Mouse (Mus musculus): ENCODE measurements at regions not wholly inside any gene's neighbourhood (a gene's known extent, or its start where the extent isn't known, plus 50 kb on each side); places are given as distances from the start of the nearest gene placed in this dataset.

- no peaks in the 10 kb centered on the region for H3K9me3 ChIP-seq
- WGBS, result 83% methylated on average over 5 of the region's 5 CpGs
- H3K9ac ChIP-seq, result no peak overlapping the region
- no peak overlapping the region for H3K4me2 ChIP-seq
- H3K4me1 ChIP-seq, result no peaks in the 10 kb centered on the region
- no peaks in the 10 kb centered on the region for H3K27me3 ChIP-seq (replicated peaks)
- no peaks in the 10 kb centered on the region for H3K36me3 ChIP-seq (replicated peaks)
- H3K27ac ChIP-seq, result no peak overlapping the region
- no peak overlapping the region for H3K4me3 ChIP-seq
- no peak for ATAC-seq (replicated peaks)
Measured at GRCm38 (mm10) chr1:151128005-151128404, 54.3 kb upstream of the Gm47985 start.

DNA sequence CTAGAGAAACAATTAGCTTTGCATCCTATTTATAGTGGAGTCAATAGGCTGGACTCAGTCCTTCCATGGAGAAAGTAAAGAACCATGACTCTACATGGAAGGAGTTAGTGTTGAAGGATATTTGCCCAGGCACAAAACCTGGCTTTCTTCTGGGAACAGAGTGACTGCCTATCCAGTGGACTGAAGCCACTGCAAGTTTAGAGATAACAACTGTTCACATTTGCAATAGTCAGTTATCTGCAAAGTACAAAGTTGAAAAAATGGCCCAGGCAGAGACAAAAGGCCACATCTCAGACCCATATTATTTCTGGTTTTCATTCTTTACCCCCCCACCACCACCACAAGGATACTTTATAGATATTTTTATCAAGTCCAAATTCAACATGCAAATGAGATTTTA lies 53.4 kb upstream of the Gm47985 start:
- H3K36me3 ChIP-seq (replicated peaks), result no peaks in the 10 kb centered on the region
- no peak overlapping the region for H3K4me3 ChIP-seq
- no peak for ATAC-seq (replicated peaks)
- no peak overlapping the region for H3K9ac ChIP-seq
- H3K4me1 ChIP-seq, result no peaks in the 10 kb centered on the region
- no peak overlapping the region for H3K4me2 ChIP-seq
- H3K27me3 ChIP-seq (replicated peaks), result no peaks in the 10 kb centered on the region
- H3K27ac ChIP-seq, result no peak overlapping the region
- no peaks in the 10 kb centered on the region for H3K9me3 ChIP-seq

DNA sequence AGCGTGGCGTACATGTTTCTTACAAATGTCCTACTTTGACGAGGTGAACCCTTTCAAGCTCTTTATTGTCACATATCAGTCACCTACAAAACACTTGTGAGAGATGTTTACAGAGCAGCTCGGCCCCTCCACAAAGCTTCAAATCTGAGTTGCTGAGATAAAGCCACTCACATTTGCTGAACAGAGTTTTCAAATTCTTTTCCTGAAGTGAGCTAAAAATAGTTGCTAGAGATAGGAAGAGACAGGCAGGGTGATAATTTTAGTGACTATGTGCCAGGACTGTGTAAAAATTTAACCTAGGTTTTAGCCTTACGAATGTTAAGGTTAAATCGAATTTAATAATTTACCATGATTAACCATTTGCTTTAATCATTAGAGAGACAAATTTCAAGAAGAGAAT lies 52.3 kb upstream of the Gm47985 start:
- Histone ChIP-seq H3K9me3 (no peaks in the 10 kb centered on the region), H3K27ac (no peak overlapping the region), H3K4me2 (no peak overlapping the region), H3K4me1 (no peaks in the 10 kb centered on the region), H3K9ac (no peak overlapping the region), H3K4me3 (no peak overlapping the region), H3K27me3 (replicated peaks) (no peaks in the 10 kb centered on the region), H3K36me3 (replicated peaks) (no peaks in the 10 kb centered on the region)
- no peak for ATAC-seq (replicated peaks)
- 81% methylated on average over 6 of the region's 6 CpGs for whole genome bisulfite sequencing

DNA sequence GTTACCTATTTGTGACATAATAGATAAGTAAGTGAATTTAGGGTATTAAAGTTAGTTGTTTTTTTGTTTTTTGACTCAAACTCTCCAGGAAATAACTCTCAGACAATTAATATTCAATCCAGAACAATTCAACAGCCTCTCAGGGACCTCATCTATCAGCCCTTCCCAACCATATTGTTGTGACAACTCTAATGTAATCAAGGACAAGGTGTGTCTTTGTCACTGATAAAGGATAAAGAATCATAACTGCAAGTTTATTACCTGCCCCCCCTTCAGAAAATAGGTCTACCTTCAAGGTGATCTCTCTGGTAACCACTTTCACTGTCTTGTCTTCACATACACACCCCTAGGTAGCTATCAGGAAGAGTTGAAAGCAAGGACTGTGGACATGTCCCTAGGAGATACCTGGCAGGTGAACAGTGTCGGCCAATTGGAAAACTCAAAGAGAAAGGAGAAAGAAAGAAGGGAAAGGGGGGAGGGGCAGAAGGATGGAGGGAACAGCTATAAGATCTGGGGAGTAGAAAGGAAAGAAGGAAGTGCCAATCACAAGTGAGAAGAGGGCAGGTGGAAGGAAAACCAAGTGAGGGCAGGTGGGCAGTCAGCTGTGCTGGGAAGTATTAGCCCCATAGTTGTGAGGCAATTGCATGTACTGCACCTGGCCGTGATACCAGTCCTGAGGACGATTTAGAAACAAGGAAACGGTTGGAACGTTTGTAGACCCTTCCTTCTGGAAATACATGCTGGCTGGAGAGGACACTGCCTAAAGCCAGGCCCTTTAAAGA lies 51.3 kb upstream of the Gm47985 start:
- 89% methylated on average over 5 of the region's 5 CpGs for WGBS
- H3K36me3 ChIP-seq (replicated peaks), result no peaks in the 10 kb centered on the region
- ATAC-seq (replicated peaks), result no peak
- H3K4me2 ChIP-seq, result no peak overlapping the region
- H3K9me3 ChIP-seq, result no peaks in the 10 kb centered on the region
- no peaks in the 10 kb centered on the region for H3K4me1 ChIP-seq
- no peak overlapping the region for H3K27ac ChIP-seq
- no peak overlapping the region for H3K9ac ChIP-seq
- no peaks in the 10 kb centered on the region for H3K27me3 ChIP-seq (replicated peaks)
- H3K4me3 ChIP-seq, result no peak overlapping the region

DNA sequence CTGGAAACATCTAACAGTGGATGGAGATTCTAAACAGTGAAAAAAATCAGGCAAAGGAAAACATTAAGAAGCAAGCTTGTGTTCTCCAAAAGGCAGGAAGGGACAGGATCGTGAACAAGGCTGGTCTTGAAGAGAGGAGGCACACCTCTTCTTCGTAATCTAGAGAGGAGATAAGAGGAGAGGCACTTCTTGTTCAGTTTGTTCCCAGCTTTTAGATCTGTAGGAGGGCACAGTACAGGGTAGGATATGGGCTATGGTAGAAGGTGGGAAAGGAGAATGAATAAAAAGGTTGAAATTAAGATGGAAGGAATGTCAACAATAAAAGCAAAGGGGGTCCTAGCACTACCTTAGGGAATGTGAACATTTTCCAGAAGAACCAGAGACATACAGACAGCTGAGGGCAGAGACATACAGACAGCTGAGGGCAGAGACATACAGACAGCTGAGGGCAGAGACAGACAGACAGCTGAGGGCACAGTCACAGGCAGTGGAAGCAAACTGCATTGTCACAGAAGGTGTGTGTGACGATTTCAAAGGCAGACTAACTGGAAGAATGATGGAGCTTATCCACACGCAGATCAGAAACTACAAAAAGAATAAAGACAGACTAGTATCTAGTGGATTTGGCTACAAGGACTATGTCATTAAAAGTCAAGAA lies 50.6 kb upstream of the Gm47985 start:
- Histone ChIP-seq H3K27me3 (replicated peaks) (no peaks in the 10 kb centered on the region), H3K9me3 (no peaks in the 10 kb centered on the region), H3K9ac (no peak overlapping the region), H3K36me3 (replicated peaks) (no peaks in the 10 kb centered on the region), H3K27ac (no peak overlapping the region), H3K4me3 (no peak overlapping the region), H3K4me2 (no peak overlapping the region), H3K4me1 (no peaks in the 10 kb centered on the region)
- no peak for ATAC-seq (replicated peaks)
- WGBS, result 88% methylated on average over 4 of the region's 4 CpGs

All from midbrain, embryonic 15.5 days (tissue).